Mouse (Mus musculus) midbrain, embryonic 10.5 days (tissue): ENCODE measurements around the gene Ctnna3. TPM values are rescaled to one million over a fixed set of nuclear protein-coding genes. Genes with fewer than 3 reads are reported as not detected.
A peak's percentile ranks its signal among the peaks of the same experiment; 100 is the strongest.
"Not testable (repeated sequence)": the region's sequence is repeated elsewhere in the genome, so short reads cannot be mapped to it uniquely, and the experiment has no call there.

Source experiments
- DNase-seq: peaks from one replicate; pipeline ENCODE4 v3.0.0-alpha.2; 2017; ENCODE audit warnings: low spot score
- H3K27ac ChIP-seq: fragments of 300-500 bp; sonication (generic); replicated peaks from 2 replicates; pipeline ENCODE4 v1.5.1; 2016; ENCODE audit warnings: mild to moderate bottlenecking
- H3K27me3 ChIP-seq: fragments of 300-500 bp; sonication (generic); 2 replicates; pipeline ENCODE4 v1.6.1; 2016; ENCODE audit warnings: low read depth, mild to moderate bottlenecking; ENCODE audit not compliant: poor library complexity, severe bottlenecking
- H3K36me3 ChIP-seq: fragments of 300-500 bp; sonication (generic); 2 replicates; pipeline ENCODE4 v1.6.1; 2016; ENCODE audit warnings: mild to moderate bottlenecking, moderate library complexity
- H3K4me1 ChIP-seq: fragments of 300-500 bp; sonication (generic); 2 replicates; pipeline ENCODE4 v1.6.1; 2016
- H3K4me3 ChIP-seq: fragments of 300-500 bp; sonication (generic); 2 replicates; pipeline ENCODE4 v1.5.1; 2016; ENCODE audit warnings: mild to moderate bottlenecking, moderate library complexity
- H3K9me3 ChIP-seq: fragments of 300-500 bp; sonication (generic); replicated peaks from 2 replicates; pipeline ENCODE4 v1.6.1; 2016; ENCODE audit warnings: mild to moderate bottlenecking
- WGBS: fragments of 180-500 bp; shearing (Covaris S2); methylation state at CpG from one replicate; pipeline ENCODE4 v1.1.7; 2016; 5-methylcytosine and 5-hydroxymethylcytosine counted together
- polyA plus RNA-seq: library from polyadenylated mRNA; unstranded; fragments of >200 nt; fragmentation: Nextera tagmentation; extraction: Ambion mirVana; gene quantifications from 2 replicates; pipeline ENCODE4 v1.2.1, GENCODE M21; 2016

Ctnna3 gene
- polyA plus RNA-seq, 1 experiment from 2014 or later: 0.05 TPM

GRCm38 (mm10) chr10:64940975-64941374, 1511.1 kb downstream of the Ctnna3 start:
- Histone ChIP-seq H3K4me3 (no peak overlapping the region), H3K4me1 (no peaks in the 10 kb centered on the region), H3K9me3 (no peaks in the 10 kb centered on the region), H3K36me3 (no peaks in the 10 kb centered on the region), H3K27me3 (no peaks in the 10 kb centered on the region), H3K27ac (no peak overlapping the region)
- DNase-seq: no peak
- WGBS: 91% methylated on average over 7 of the region's 7 CpGs

GRCm38 (mm10) chr10:64958391-64958790, 1528.5 kb downstream of the Ctnna3 start:
- Histone ChIP-seq H3K4me3 (no peak overlapping the region), H3K4me1 (no peaks in the 10 kb centered on the region), H3K27me3 (no peaks in the 10 kb centered on the region), H3K9me3 (no peaks in the 10 kb centered on the region), H3K27ac (no peak overlapping the region), H3K36me3 (no peaks in the 10 kb centered on the region)
- no peak for DNase-seq

GRCm38 (mm10) chr10:64992871-64993270, 1563.0 kb downstream of the Ctnna3 start:
- WGBS: 38% methylated on average over 3 of the region's 3 CpGs

GRCm38 (mm10) chr10:65013525-65013924, 1583.6 kb downstream of the Ctnna3 start:
- no peaks in the 10 kb centered on the region for H3K27me3 ChIP-seq
- H3K27ac ChIP-seq: no peak overlapping the region
- H3K4me1 ChIP-seq: no peaks in the 10 kb centered on the region
- H3K36me3 ChIP-seq: no peaks in the 10 kb centered on the region
- no peak overlapping the region for H3K4me3 ChIP-seq
- no peaks in the 10 kb centered on the region for H3K9me3 ChIP-seq
- DNase-seq: no peak

More at GRCm38 (mm10) chr10:64992871-64993270, 1563.0 kb downstream of the Ctnna3 start:
- no peaks in the 10 kb centered on the region for H3K27me3 ChIP-seq
- no peak overlapping the region for H3K27ac ChIP-seq
- no peaks in the 10 kb centered on the region for H3K36me3 ChIP-seq
- no peak overlapping the region for H3K4me3 ChIP-seq
- peak; percentile 11 for DNase-seq
- H3K9me3 ChIP-seq: no peaks in the 10 kb centered on the region
- H3K4me1 ChIP-seq: 0 out of 2 replicates have a peak, but pooled peaks cover 3% of the 10 kb centered on the region

GRCm38 (mm10) chr10:65022667-65023066, 1592.8 kb downstream of the Ctnna3 start:
- no peaks in the 10 kb centered on the region for H3K27me3 ChIP-seq
- no peaks in the 10 kb centered on the region for H3K4me1 ChIP-seq
- no peak overlapping the region for H3K27ac ChIP-seq
- no peak overlapping the region for H3K4me3 ChIP-seq
- WGBS: 87% methylated on average over 2 of the region's 2 CpGs
- H3K36me3 ChIP-seq: no peaks in the 10 kb centered on the region
- DNase-seq: no peak
- no peaks in the 10 kb centered on the region for H3K9me3 ChIP-seq

GRCm38 (mm10) chr10:65033516-65033915, 1603.6 kb downstream of the Ctnna3 start:
- not testable (repeated sequence) for H3K4me1 ChIP-seq, H3K36me3 ChIP-seq, H3K27ac ChIP-seq, DNase-seq, H3K27me3 ChIP-seq, H3K4me3 ChIP-seq
- WGBS: 84% methylated on average over 1 of the region's 1 CpGs
- H3K9me3 ChIP-seq: peaks cover 13% of the 10 kb centered on the region; the same call in 1 of the 2 replicates

Other genes with a start within 250 kb of the Ctnna3 start
- gene Mypn, start 226.1 kb upstream of the Ctnna3 start, polyA plus RNA-seq: 0.15 and 0.22 TPM in 2 replicates
- gene Herc4, start 186.3 kb upstream of the Ctnna3 start, polyA plus RNA-seq: 46.7 and 46.9 TPM in 2 replicates
- gene Sirt1, start 48.4 kb upstream of the Ctnna3 start, polyA plus RNA-seq: 4.9 and 6.2 TPM in 2 replicates
- 11.9 and 15.2 TPM in 2 replicates for gene Dnajc12, start 47.7 kb upstream of the Ctnna3 start, polyA plus RNA-seq
- not detected in 2 replicates for gene Gm7075, start 8.3 kb upstream of the Ctnna3 start, polyA plus RNA-seq